In the genomic region with DNA sequence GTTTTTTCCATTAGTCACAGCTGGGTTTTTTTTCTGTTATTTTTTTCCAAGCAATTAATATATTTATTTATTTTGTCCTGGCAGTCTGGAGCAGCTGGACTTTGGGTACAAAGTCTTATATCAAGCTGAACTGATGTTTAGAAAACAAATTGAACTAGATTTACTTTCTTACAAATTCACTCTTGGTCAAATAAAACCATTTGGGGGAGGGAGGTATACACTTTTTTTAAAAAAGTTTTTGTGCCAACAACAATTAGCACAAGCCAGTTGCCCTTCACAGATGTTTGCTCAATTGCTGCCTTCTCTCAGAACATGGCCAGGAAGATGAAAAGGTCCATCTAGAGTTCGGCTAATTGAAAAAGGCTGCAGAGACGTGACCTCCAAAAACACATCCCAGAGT, we compare ENCODE assay signal across 29 mouse cellular contexts.
DNase-seq lines count a peak whose midpoint lies in the region; ATAC-seq lines count a peak whose summit lies in the region.
"Had no signal": no experiment of that assay in that cellular context is flagged by ENCODE, and none has a peak within 500 bp of the region (broad histone marks: within the 10 kb centered on the region; RNA-seq: fewer than 3 reads in every experiment).

No protein-coding gene starts in this region.

- 59% methylated on average over 2 of the region's 2 CpGs for WGBS in heart, embryonic 10.5 days
- 25% methylated on average over 2 of the region's 2 CpGs for WGBS in limb, embryonic 15.5 days
- 18% methylated on average over 2 of the region's 2 CpGs for WGBS in limb, embryonic 10.5 days
- WGBS in embryonic facial prominence, embryonic 11.5 days: 25% methylated on average over 2 of the region's 2 CpGs
- WGBS in intestine, embryonic 16.5 days: 73% methylated on average over 2 of the region's 2 CpGs

- no peaks in the 10 kb centered on the region for H3K4me1 ChIP-seq in heart, embryonic 10.5 days
- H3K4me1 ChIP-seq in limb, embryonic 15.5 days: no peaks in the 10 kb centered on the region
- peaks cover 17% of the 10 kb centered on the region for H3K4me1 ChIP-seq in limb, embryonic 10.5 days
- no peaks in the 10 kb centered on the region for H3K4me1 ChIP-seq in embryonic facial prominence, embryonic 11.5 days (ENCODE audit: control insufficient read depth, insufficient read depth, low read length)
- no peaks in the 10 kb centered on the region for H3K4me1 ChIP-seq in intestine, embryonic 16.5 days (ENCODE audit: control insufficient read depth, insufficient read depth, low read length)
- H3K4me1 ChIP-seq: forebrain, embryonic 12.5 days; forebrain, embryonic 15.5 days; heart, embryonic 12.5 days; heart, embryonic 15.5 days had no signal

- DNase-seq in heart, embryonic 10.5 days (ENCODE audit: low spot score): peak; percentile 3
- no peak for DNase-seq in heart, postnatal 4 days
- DNase-seq in limb, embryonic 10.5 days (ENCODE audit: low spot score): no peak
- DNase-seq in embryo, embryonic 11 days: peak; percentile 26
- peak; percentile 52 for DNase-seq in embryonic facial prominence, embryonic 11.5 days (ENCODE audit: low spot score)
- DNase-seq: adrenal gland, adult 2 months; adrenal gland, postnatal 14 days; cerebellum, adult 11 months; cerebellum, adult 2 months; cerebellum, postnatal 10 days; cerebellum, postnatal 36 days; gastrocnemius, adult 2 months; gastrocnemius, postnatal 14 days; heart, adult 11 months; heart, postnatal 10 days; heart, postnatal 36 days had no signal

- no peaks in the 10 kb centered on the region for H3K36me3 ChIP-seq in heart, embryonic 10.5 days
- H3K36me3 ChIP-seq in limb, embryonic 15.5 days: no peaks in the 10 kb centered on the region
- H3K36me3 ChIP-seq in limb, embryonic 10.5 days: no peaks in the 10 kb centered on the region
- H3K36me3 ChIP-seq in embryonic facial prominence, embryonic 11.5 days (replicated peaks; ENCODE audit: control insufficient read depth, insufficient read depth, low read depth, low read length): no peaks in the 10 kb centered on the region
- no peaks in the 10 kb centered on the region for H3K36me3 ChIP-seq in intestine, embryonic 16.5 days (ENCODE audit: control insufficient read depth, insufficient read depth, low read length)
- H3K36me3 ChIP-seq: embryonic facial prominence, embryonic 13.5 days; forebrain, embryonic 12.5 days; forebrain, embryonic 15.5 days; heart, embryonic 12.5 days; heart, embryonic 15.5 days had no signal

- H3K4me2 ChIP-seq in limb, embryonic 15.5 days: no peak overlapping the region
- no peak overlapping the region for H3K4me2 ChIP-seq in embryonic facial prominence, embryonic 11.5 days (ENCODE audit: low read depth, low read length)
- H3K4me2 ChIP-seq in intestine, embryonic 16.5 days (ENCODE audit: low read depth, low read length): no peak overlapping the region
- H3K4me2 ChIP-seq: embryonic facial prominence, embryonic 13.5 days; forebrain, embryonic 12.5 days; forebrain, embryonic 15.5 days; heart, embryonic 12.5 days; heart, embryonic 15.5 days; hindbrain, embryonic 14.5 days had no signal

- H3K4me3 ChIP-seq in heart, embryonic 10.5 days: no peak overlapping the region
- H3K4me3 ChIP-seq in limb, embryonic 15.5 days: no peak overlapping the region
- H3K4me3 ChIP-seq in limb, embryonic 10.5 days: no peak overlapping the region
- no peak overlapping the region for H3K4me3 ChIP-seq in embryonic facial prominence, embryonic 11.5 days (ENCODE audit: low read depth, low read length)
- no peak overlapping the region for H3K4me3 ChIP-seq in intestine, embryonic 16.5 days (ENCODE audit: low read length)
- H3K4me3 ChIP-seq: embryonic facial prominence, embryonic 13.5 days; erythroblast, embryonic 14.5 days; forebrain, embryonic 12.5 days; forebrain, embryonic 15.5 days; gastrocnemius, adult 2 months; heart, embryonic 12.5 days; heart, embryonic 15.5 days had no signal

- H3K9me3 ChIP-seq in heart, embryonic 10.5 days: no peaks in the 10 kb centered on the region
- no peaks in the 10 kb centered on the region for H3K9me3 ChIP-seq in limb, embryonic 15.5 days
- no peaks in the 10 kb centered on the region for H3K9me3 ChIP-seq in limb, embryonic 10.5 days (replicated peaks)
- no peaks in the 10 kb centered on the region for H3K9me3 ChIP-seq in embryonic facial prominence, embryonic 11.5 days (replicated peaks; ENCODE audit: control insufficient read depth, low read length)
- H3K9me3 ChIP-seq in intestine, embryonic 16.5 days (ENCODE audit: control insufficient read depth, low read length): no peaks in the 10 kb centered on the region
- H3K9me3 ChIP-seq: embryonic facial prominence, embryonic 13.5 days; forebrain, embryonic 12.5 days; forebrain, embryonic 15.5 days; heart, embryonic 12.5 days; heart, embryonic 15.5 days had no signal

- H3K27ac ChIP-seq in heart, embryonic 10.5 days: no peak overlapping the region
- H3K27ac ChIP-seq in limb, embryonic 15.5 days: peak overlapping the region; percentile 33; the same call in 1 of the 2 replicates
- no peak overlapping the region for H3K27ac ChIP-seq in limb, embryonic 10.5 days
- no peak overlapping the region for H3K27ac ChIP-seq in embryonic facial prominence, embryonic 11.5 days (replicated peaks; ENCODE audit: low read depth, low read length)
- H3K27ac ChIP-seq in intestine, embryonic 16.5 days (ENCODE audit: low read length): no peak overlapping the region
- H3K27ac ChIP-seq: embryonic facial prominence, embryonic 13.5 days; forebrain, embryonic 12.5 days; forebrain, embryonic 15.5 days; gastrocnemius, adult 2 months; heart, embryonic 15.5 days; hindbrain, embryonic 14.5 days; hindbrain, postnatal 0 days had no signal

- no peak overlapping the region for H3K9ac ChIP-seq in limb, embryonic 15.5 days
- no peak overlapping the region for H3K9ac ChIP-seq in embryonic facial prominence, embryonic 11.5 days (replicated peaks; ENCODE audit: low read length)
- H3K9ac ChIP-seq in intestine, embryonic 16.5 days (ENCODE audit: low read depth, low read length): no peak overlapping the region
- H3K9ac ChIP-seq: embryonic facial prominence, embryonic 13.5 days; forebrain, embryonic 12.5 days; forebrain, embryonic 15.5 days; heart, embryonic 12.5 days; heart, embryonic 15.5 days; hindbrain, embryonic 14.5 days had no signal

- no peak for ATAC-seq in limb, embryonic 15.5 days (ENCODE audit: insufficient number of reproducible peaks, low FRiP score, low TSS enrichment, low read depth)
- ATAC-seq in embryonic facial prominence, embryonic 11.5 days (replicated peaks; ENCODE audit: insufficient number of reproducible peaks, low FRiP score, low TSS enrichment, low read depth): no peak
- ATAC-seq in intestine, embryonic 16.5 days: no peak
- ATAC-seq: CD4-positive, CD25-positive, alpha-beta regulatory T cell, adult 4 months; hindbrain, postnatal 0 days; inflammation-experienced regulatory T-cells, adult 6 months; intestine, postnatal 0 days had no signal

- H3K27me3 ChIP-seq in heart, embryonic 10.5 days (ENCODE audit: insufficient read depth, poor library complexity, severe bottlenecking): no peaks in the 10 kb centered on the region
- H3K27me3 ChIP-seq in limb, embryonic 15.5 days: no peaks in the 10 kb centered on the region
- H3K27me3 ChIP-seq in limb, embryonic 10.5 days (ENCODE audit: low read depth, poor library complexity, severe bottlenecking): no peaks in the 10 kb centered on the region
- H3K27me3 ChIP-seq in embryonic facial prominence, embryonic 11.5 days (ENCODE audit: control insufficient read depth, insufficient read depth, low read length): no peaks in the 10 kb centered on the region
- H3K27me3 ChIP-seq in intestine, embryonic 16.5 days (replicated peaks; ENCODE audit: control insufficient read depth, insufficient read depth, low read length): no peaks in the 10 kb centered on the region
- H3K27me3 ChIP-seq: embryonic facial prominence, embryonic 13.5 days; forebrain, embryonic 12.5 days; forebrain, embryonic 15.5 days; heart, embryonic 12.5 days; heart, embryonic 15.5 days had no signal

Comparison
In these comparisons a context has a peak if more than half of its experiments do, and no peak if none do; other contexts are left out.
1. DNase-seq: peak in heart, embryonic 10.5 days (single experiment), embryo, embryonic 11 days (single experiment) and embryonic facial prominence, embryonic 11.5 days (single experiment); none in heart, postnatal 4 days (single experiment) and limb, embryonic 10.5 days (single experiment).